Mouse (Mus musculus): ENCODE measurements around the gene Rasgef1b.

Rasgef1b gene

GRCm38 (mm10) chr5:99287647-99288185, 441.1 kb downstream of the Rasgef1b start:
- DNase-seq (ENCODE audit: low read depth): no peak

DNA sequence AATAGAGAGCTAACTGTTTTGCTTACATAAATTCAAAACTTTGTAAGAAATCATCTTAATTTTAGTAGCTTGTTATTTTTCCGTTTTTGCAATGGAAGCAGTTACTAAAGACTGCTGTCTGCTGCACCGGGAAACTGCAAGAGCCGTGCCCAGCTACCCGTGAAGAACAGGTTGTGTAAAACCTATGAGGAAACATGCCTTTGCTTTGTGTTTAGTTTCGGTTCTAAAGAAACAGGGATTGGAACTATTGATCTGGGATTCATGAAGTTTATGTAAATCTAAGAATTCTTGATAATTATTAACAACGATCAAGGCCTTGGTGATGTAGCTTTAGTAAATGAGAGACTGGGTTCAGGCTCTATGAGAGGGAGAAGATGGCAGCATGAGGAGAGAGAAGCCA, 442.3 kb downstream of the Rasgef1b start:
- no peak for DNase-seq (ENCODE audit: low read depth)

- no peak for DNase-seq (ENCODE audit: low read depth)
Measured at GRCm38 (mm10) chr5:99286024-99286423, 442.8 kb downstream of the Rasgef1b start.

GRCm38 (mm10) chr5:99284369-99284768, 444.5 kb downstream of the Rasgef1b start:
- DNase-seq (ENCODE audit: low read depth): peak; percentile 1

DNA sequence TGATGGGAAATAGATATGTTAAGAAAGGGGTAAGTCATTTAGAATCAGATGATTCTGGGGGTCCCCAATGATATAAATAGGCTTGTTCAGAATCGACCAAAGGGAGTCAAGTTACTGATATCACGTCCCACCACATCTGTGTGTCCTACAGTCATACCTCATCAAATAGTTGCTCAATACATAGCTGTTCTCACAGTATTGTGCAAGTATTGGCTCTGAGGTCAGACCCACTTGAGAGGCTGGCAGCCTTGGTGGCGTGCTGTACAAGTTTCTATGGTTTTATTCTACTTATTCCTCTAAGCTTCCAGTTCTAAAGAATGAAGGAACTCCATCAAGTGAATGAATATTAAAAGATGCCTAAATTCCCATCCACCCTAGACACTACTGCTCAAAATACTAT, 445.2 kb downstream of the Rasgef1b start:
- peak; percentile 1 for DNase-seq (ENCODE audit: low read depth)

- no peak for DNase-seq (ENCODE audit: low read depth)
Measured at GRCm38 (mm10) chr5:99280536-99280935, 448.3 kb downstream of the Rasgef1b start.

DNA sequence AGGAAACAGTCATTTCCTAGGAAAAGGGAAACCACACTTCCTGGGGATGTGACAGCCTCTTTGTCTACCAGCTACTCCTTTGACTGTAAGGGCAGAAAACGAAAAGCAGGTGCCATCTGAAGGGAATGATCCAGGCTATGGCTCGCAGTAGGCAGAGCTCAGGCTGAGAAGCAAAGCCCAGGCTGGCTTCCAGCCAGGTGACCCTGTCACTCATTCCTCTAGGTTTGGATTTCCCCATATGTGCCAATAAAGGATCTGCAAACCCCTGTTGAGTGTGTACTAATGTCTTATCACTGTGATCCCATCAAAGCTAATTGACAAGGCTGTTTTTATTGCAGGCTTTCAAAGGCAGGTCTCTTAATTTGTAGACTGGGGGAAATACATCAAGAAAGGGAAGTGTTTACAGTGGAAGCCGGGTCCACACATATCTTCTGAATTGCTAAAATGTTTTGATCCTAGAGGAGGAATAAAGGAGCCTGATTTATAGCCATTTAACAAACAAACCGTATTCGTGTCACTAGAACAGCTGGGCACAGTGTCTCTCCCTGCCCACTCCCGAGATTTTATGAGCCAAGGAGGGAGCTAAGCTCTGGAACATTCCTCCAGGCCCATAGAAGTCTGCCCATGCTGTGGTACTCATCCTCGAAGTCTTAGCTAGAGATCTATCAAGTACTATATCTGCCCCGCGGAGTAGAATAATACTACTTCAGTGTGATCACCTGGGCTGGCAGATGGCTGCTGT, 449.7 kb downstream of the Rasgef1b start:
- DNase-seq (ENCODE audit: low read depth): no peak

DNA sequence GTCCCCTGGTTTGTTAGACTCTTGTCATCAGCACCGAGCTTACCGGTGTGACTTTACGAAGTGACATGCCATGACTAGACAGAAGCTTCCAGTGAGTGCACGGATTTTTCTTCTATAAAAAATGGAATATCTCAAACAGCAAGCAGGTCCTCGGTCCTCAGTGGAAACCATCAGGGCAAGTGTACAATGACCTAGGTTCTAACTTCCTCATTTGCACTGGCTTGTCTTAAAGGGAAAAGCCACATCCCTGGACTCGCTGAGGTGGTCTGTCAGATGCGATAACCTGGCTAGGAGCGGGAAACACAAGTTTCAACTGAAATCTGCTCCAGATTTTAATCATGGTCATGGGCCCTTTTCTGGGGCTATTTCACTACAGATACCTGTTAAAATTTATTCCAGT, 450.5 kb downstream of the Rasgef1b start:
- no peak for DNase-seq (ENCODE audit: low read depth)

DNA sequence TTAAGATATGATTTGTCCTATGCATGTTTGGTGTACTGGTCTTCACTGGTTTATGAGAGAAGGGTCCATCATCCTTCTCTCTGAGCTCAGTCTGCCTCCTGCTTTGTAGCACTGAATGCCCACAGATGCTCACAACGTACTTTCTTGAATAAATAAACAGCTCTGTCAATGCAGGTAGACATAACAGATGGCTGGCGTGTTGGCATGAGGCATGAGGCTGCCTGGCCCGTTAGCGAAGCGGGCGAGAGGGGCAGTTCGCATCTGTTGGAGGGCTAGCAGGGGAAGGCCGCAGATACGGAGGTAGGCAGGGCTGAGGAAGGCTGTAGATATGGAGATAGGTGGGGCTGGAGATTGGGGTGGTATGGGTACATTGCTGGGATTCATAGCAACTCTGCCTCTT, 451.3 kb downstream of the Rasgef1b start:
- DNase-seq (ENCODE audit: low read depth): no peak

DNA sequence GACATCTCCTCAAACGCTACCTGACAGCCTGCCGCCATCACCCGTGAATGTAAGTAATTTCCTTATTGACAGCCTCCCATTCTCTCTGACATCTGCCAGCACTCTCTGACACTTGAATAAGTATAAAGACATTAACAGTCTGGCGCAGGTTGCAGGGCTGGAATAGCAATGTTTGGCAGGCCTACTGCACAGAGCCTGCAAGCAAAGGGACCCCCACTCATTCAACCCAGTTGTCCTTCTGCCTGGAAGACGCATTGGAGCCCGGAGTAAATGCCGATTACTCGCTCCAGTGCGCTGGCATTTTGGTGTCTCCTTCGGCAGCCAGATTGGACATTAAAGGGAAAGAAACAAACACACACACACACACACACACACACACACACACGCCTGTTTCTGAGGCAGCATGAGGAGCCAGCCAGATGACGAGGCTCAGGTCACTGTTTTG, 454.7 kb downstream of the Rasgef1b start:
- no peak for DNase-seq (ENCODE audit: low read depth)

- no peak for DNase-seq (ENCODE audit: low read depth)
Measured at GRCm38 (mm10) chr5:99271531-99271930, 457.3 kb downstream of the Rasgef1b start.

DNA sequence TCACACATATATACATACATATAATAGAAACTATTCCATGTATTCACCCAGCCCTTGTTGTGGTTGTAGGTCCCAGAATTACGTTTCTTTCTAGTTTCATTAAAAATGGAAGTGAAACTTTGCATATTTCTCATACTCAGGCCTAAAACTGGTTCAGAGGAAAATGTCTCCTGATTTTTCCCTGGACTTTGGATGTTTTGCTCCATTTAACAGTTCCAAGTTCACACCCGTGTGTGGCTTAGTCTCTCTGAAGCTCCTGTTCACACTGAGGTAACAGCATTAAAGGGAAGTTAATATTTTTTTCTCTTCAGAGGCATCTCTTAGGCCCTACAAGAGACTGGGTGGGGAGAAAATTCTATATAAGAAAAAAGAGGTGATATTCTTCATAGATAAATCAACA, 459.7 kb downstream of the Rasgef1b start:
- no peak for DNase-seq (ENCODE audit: low read depth)

DNA sequence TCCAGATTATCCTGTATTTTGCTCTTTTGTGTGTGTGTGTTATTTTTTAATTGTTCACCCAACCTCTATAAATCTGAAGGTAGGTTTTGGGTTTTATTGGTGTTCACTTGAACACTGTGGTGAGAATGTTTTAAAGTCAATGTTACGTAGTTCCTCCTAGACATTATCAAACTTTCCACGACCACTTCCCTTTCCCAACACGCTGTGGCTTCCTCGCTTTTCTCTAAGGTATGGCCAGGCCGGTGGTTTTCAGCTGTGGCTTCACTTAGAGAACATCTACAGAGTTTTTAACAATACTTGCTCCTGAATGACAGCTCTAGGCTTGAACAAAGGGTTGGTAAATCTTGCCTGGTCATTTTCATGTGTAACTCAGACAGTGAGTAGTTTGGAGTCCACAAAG, 461.5 kb downstream of the Rasgef1b start:
- peak; percentile 17 for DNase-seq (ENCODE audit: low read depth)

GRCm38 (mm10) chr5:99266301-99266700, 462.6 kb downstream of the Rasgef1b start:
- no peak for DNase-seq (ENCODE audit: low read depth)

DNA sequence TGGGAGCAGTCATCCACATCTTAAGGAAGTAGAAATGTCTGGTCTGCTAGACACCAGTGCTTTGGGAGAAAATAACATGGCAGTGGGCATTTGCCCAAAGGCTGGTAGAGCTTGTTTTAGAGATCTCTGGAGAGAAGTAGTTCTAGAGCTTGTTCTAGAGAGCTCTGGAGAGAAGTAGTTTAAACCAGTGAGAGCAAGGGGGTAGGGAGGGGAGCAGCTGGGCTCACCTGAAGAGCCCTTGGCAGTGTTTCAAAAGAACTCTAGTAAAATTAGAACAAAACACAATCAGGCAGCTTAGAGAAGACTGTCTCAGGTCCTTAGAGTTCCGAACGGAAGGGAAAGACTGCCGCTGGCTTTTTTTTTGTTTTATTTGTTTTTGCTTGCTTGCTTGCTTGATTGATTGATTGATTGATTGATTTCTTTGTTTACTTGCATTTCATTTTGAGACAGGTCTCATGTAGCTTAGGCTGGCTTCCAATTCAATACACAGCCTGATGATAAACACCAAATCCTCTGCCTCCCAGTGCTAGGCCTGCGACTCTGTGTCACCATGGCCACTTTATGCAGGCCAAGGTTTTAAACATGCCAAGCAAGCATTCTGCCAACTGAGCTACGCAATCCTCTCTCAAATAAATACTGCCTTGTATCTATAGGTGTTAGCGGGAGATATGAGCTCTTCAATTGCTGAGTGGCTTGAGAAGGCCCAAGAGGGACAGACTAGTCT, 466.5 kb downstream of the Rasgef1b start:
- DNase-seq (ENCODE audit: low read depth): no peak

- no peak for DNase-seq (ENCODE audit: low read depth)
Measured at GRCm38 (mm10) chr5:99261121-99261724, 467.6 kb downstream of the Rasgef1b start.

DNA sequence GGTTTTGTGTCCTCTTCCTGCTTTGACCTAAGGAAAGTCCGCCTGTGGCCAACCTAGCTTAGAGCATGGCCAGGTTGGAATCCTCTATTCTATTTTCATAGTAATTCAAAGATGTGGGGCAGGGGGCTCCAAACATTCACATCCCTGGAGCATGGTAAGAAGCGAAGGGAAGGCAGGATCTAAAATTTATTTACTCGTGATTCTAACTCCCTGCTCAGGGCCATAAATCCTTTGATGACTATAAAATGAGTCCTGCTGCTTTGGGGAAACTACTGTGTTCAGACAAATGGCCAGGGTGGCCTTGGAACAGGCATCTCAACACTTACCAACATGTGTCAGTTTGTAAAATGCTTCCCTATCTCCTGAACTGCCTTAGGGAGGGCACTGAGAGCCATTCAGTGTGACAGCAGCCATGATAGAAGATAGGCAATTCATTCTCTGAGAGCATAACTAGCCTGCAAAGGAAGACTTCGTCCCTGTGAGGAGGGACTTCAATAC, 470.8 kb downstream of the Rasgef1b start:
- DNase-seq (ENCODE audit: low read depth): no peak

GRCm38 (mm10) chr5:99252203-99253135, 476.4 kb downstream of the Rasgef1b start:
- DNase-seq (ENCODE audit: low read depth): peak; percentile 60

DNA sequence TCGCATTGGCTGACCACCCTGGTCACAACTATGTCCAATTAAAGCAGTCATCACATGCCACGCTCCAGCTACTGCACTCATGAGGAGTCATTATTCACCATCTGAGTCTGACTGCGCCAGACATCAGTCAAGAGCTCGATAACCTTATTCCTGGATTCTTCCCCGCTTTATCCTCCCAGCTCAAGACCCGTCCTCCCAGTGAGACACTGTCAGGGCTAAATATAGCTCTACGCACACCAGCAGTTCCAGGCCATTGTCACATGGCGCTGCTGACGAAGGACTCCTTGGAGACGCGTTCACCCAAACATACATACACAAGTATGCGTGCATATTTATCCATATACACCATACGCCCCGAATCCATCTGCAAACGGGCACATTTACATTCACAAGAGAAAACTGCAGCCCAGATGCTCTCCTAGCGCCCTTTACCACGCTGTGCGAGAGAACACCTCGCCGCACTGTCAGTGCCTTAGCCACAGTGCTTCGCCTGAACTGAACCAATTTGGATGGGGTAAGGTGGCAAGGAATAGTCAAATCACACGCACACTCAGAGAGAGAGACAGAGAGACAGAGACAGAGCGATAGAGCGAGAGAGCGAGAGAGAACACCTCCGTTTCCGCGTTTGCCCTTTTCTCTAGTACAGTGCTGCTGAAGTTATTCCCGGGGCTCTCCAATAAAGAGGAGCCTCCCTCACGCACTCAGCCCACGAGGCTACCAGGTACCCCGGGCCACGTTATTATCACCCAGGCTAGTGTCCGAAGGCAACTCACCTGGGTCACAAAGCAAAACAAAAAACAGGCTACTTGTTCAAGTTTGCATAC, 477.3 kb downstream of the Rasgef1b start:
- no peak for DNase-seq (ENCODE audit: low read depth)

GRCm38 (mm10) chr5:99250820-99251219, 478.0 kb downstream of the Rasgef1b start:
- DNase-seq (ENCODE audit: low read depth): no peak

DNA sequence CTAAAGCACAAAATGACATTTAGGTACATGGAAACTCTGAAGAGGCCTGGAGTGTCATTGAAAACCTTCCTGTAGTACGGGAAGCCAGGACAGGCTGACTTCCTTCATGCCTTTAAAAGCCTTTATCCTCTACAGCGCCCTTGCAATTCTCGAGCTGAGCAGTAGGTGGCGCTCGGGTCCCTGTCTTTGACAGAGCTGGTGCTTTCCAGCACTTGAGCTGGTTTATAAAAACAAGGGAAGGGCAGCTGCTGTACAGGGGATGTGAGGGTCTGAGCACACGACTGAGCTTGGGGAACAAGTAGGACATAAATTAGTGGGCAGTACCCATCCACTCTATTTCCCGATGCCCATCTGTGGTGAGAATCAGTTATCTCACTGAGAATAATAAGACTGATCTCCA, 480.4 kb downstream of the Rasgef1b start:
- DNase-seq (ENCODE audit: low read depth): peak; percentile 76

Measured in 416B (cell line).